Mouse (Mus musculus) yolk sac, embryonic 10.5 days (tissue): ENCODE results near the gene Pprc1.

Source experiments
- DNase-seq: peaks from one replicate; pipeline ENCODE4 v3.0.0-alpha.2; 2017; ENCODE audit warnings: low spot score

The Pprc1 gene

DNA sequence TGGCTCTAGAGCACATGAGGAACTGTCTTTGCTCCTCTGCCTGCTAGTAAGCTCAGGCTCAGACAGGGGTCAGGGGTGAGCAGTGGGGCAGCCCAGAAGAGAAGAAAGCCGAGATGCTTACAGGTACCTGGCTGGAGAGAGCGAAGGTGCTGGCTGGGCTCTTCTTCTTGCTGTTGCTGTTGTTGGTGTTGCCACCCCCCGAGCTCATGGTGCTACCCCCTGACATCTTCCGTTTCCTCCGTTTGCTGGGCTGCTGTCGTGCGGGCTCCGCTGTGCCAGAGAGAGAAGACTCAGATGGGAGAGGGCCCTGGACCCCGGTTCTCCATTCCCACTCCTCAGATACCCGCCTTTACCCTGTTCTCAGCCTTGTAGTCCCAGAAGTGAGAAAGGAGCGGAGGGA is 10.8 kb upstream of the Pprc1 start:
- DNase-seq: no peak

DNA sequence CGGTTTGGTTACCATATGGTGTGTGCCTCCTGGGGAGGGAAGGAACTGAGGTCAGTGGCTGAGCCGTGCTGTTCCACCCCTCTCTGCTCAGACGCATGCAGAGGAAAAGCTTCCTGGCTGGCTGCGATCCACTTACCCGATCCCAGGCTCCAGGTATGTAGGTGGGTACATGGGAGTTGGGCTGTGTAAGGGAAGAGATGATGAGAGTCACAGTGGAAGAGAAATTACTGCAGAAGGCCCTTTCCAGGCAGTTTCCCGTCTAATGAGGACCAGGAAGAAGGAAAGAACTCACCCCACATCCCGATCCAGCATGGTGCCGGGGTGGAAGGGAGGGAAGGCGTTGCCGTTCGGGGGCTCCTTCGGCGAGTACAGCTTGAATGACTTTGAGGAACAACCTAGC is 8.7 kb upstream of the Pprc1 start:
- DNase-seq: no peak

- no peak for DNase-seq
These were observed 8.0 kb upstream of the Pprc1 start for GRCm38 (mm10) chr19:46036477-46037242.

DNA sequence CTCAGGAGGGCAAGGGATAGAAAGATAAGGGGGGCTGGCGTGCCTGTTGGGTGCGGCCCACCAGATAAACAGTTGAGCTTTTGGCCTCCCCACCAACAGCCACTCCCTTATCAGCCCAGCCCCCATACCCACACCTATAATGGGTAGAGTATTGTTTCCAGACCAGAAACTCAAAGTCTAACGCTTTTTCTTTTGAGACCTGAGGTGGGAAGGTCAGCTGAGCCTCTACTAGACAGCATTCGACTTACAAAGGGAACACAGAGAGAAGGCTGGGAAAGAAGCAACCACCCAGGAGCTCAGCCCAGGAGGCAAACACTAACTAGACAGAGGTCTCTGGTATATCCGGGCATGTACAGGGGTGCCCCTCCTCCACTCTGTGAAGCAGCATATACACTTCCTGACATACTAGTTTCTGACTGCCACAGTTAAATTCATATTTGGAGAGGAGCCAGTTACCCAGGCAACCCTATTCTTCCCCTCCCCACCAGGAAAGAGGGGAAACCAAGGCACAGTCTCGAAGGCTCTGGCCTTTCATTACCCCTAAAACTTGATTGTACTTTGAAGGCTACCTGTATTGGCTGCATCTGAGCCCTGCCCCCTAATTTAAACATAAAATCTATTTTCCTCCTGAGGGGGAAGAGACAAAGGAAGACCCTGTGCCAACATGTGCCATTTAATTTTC is 7.3 kb upstream of the Pprc1 start:
- peak; percentile 29 for DNase-seq

DNA sequence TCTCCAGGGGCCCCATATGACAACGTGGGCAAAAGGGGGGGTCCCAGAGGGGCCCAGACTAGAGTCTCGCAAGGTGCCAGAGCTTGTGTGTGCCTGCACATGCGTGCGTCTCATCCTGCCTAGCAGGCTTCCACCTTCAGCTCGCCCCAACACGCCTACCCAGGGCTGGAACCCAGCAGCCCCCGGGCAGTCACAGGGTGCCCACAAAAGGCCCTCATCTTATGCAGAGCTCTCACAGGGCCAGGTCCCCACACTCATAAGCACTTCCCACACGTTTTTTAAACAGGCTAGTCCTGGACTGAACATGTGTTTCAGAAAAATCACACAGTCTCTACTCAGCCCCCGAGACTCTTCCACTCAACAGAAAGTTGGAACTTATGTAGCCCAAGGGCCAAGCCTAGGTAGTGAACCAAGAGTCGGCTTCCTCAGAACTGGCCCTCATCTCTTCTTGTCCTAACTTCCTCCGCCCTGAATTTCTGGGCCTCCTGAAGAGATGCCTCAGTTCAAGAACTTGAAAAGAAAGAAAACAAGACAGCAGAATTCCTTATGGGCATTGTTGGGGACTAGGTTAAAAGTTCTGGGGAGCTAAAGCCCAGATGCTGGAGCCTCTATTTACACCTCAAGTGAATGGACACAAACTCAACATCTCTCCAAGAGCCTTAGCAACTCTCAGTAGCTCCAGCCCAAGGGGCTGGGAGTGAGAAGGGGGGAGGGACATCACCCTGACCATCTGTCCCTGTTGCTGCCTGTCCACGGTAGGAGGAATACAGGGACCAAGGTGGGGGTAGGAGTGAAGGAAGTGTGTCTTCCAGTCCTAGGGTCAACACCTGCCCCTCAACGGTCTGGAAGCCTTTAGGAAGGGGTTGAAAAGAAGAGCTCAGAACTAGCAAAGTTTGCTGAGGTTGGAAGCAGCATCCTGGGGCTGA is 6.5 kb upstream of the Pprc1 start:
- no peak for DNase-seq

- DNase-seq: peak; percentile 25
These were observed 5.8 kb upstream of the Pprc1 start for GRCm38 (mm10) chr19:46038851-46039260.

GRCm38 (mm10) chr19:46039478-46039877 is 5.2 kb upstream of the Pprc1 start:
- peak; percentile 92 for DNase-seq

DNA sequence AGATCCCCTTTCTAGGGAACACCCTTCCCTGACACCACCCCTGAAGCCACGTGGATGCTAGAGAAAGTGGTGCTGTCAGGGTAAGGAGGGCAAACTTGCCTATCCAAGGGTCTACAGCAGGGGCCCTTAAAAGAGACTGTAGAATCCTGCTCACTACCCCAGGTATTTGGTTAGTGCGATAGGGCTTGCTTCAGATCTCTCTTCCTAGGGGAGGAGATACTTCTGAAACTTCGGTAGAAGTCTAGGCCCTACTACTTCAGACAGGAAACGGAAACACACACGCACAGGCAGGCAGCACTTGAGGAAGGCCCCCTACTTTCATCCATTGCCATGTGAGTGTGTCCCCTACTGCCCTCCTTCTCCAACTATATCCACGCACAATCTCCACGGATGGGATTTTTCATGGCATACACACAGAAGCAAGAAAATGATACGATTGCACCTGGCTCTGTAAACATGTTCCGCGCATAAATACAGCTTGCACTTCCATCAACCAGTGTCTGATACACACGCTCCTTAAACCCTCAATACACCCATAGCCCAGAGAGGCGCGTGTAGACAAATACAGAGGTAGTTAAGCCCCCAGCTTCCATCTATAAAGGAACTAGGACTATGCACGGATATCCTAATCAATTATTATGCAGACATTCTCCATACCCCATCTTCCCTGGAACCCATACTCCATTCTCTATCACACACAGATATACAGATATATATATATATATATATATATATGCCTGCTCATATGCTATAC is 4.4 kb upstream of the Pprc1 start:
- no peak for DNase-seq

GRCm38 (mm10) chr19:46041299-46041932 is 3.3 kb upstream of the Pprc1 start:
- no peak for DNase-seq

DNA sequence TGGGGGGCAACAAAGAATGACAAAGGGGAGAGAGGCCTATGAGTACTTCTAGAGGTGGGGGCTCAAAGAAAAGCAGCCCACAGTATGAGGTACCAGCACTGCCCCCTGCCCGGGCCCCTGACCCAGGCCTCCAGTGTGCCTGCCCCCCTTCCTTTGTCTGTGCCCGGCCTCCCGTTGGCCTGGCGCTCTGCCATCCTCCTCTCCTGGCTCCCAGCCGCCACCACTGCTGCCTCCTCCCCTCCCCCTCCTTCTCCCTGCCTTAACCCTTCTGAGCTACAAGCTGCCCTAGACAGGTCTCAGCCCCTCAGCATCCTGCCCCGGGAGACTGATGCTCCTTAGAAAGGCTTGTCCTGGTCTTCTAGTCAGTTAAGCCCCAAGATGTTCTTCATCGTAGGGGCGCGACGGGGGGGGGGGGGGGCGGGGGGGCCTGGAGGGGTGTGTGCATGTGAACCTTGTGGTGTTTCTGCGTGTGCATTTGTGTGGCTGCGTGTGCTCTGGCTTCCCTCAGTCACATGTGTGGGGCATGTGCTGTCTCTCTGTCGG is 2.7 kb upstream of the Pprc1 start:
- DNase-seq: peak; percentile 39

DNA sequence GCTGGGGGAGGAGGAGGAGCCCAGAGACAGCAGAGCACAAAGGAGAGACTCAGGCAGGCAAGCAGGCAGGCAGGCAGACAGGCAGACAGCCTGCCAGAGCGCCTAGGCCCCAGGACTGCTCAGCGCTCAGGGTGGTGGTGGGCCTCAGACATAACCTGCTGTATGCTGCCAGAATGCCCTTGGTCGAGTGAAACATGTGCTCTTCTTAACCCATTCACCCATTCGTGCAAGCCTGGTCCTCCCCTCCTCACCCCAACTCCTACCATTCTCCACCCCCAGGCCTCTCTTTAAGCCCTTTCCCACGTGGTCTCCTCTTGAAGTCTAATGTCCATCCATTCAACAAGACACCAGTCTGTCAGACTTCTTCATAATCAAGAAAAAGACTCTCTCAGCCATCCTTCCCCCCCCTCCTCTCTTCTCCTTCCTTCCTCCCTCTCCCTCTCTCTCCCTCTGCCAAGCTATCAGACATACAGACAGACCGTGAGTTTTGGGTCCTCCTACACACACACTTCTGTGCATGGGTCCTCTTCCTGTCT is 2.1 kb upstream of the Pprc1 start:
- DNase-seq: peak; percentile 35

- no peak for DNase-seq
These were observed 1.3 kb upstream of the Pprc1 start for GRCm38 (mm10) chr19:46043380-46043779.

GRCm38 (mm10) chr19:46044993-46045695 is 458 bp downstream of the Pprc1 start, which contains the start of gene Ldb1:
TSS of gene Ldb1 (minus strand) at chr19:46045214.
- DNase-seq: peak; percentile 86

- peak; percentile 79 for DNase-seq
These were observed 1.1 kb downstream of the Pprc1 start for GRCm38 (mm10) chr19:46045696-46046311.

GRCm38 (mm10) chr19:46046621-46047025 is 1.9 kb downstream of the Pprc1 start:
- no peak for DNase-seq

- DNase-seq: no peak
These were observed 2.7 kb downstream of the Pprc1 start for GRCm38 (mm10) chr19:46047426-46047825.

- no peak for DNase-seq
These were observed 4.4 kb downstream of the Pprc1 start for GRCm38 (mm10) chr19:46049129-46049528.

- DNase-seq: no peak
These were observed 5.8 kb downstream of the Pprc1 start for GRCm38 (mm10) chr19:46050462-46050861.

DNA sequence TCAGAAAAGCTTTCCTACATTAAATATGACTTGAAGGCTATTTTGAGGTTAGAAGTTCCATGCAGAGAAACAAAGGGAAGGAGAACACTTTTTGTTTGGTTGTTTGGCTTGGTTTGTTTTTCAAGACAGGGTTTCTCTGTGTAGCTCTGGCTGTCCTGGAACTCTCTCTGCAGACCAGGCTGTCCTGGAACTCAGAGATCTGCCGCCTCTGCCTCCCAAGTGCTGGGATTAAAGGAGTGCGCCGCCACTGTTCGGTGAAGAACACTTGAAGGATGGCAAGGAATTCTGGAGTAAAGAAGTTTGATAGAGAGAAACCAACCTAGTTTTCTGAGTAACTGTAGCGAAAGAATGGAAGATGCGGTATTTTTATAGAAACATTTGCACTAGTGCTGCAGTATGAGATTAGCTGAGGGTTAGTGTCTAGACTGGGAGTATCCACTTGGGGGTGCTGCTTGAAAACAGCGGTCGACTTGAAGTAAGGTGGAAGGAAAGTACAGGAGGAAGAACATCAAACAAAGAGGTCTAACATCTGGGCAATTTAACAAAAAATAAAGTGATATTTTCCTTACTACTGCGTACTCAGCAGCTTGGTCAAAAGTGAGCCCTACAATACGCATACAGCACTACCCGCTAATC is 11.2 kb downstream of the Pprc1 start:
- no peak for DNase-seq
